Mouse (Mus musculus) liver, postnatal 0 days (tissue): Measurements from ENCODE around the gene Rexo1.

ENCODE experiments used
- CTCF ChIP-seq: sonication (generic); IDR thresholded peaks from 2 replicates; pipeline ENCODE4 v1.5.1; 2016; ENCODE audit warnings: antibody characterized with exemption, low read depth
- EP300 ChIP-seq: IDR thresholded peaks from 2 replicates; pipeline ENCODE4 v1.6.1; 2016; ENCODE audit warnings: antibody characterized with exemption, low read depth, mild to moderate bottlenecking

GRCm38 (mm10) chr10:80535711-80536110 lies 25.6 kb downstream of the Rexo1 start:
- TF ChIP-seq CTCF = no peak
- TF ChIP-seq EP300 = no peak
